Mouse (Mus musculus): ENCODE data around the gene Frmd5. TPM values are rescaled to one million over a fixed set of nuclear protein-coding genes. Genes with fewer than 3 reads are reported as not detected.

The Frmd5 gene
- polyA plus RNA-seq, 1 experiment from 2014 or later = 2.5 TPM

- Histone ChIP-seq H3K4me2 (replicated peaks) (no peak overlapping the region), H3K9me3 (no peaks in the 10 kb centered on the region), H3K9ac (no peak overlapping the region), H3K27ac (no peak overlapping the region), H3K4me3 (replicated peaks) (no peak overlapping the region), H3K36me3 (no peaks in the 10 kb centered on the region), H3K4me1 (replicated peaks) (no peaks in the 10 kb centered on the region), H3K27me3 (replicated peaks) (no peaks in the 10 kb centered on the region)
- WGBS = 64% methylated on average over 4 of the region's 4 CpGs
- no peak for ATAC-seq
These were observed 204.5 kb downstream of the Frmd5 start for GRCm38 (mm10) chr2:121602397-121602796.

- H3K4me1 ChIP-seq (replicated peaks) = no peaks in the 10 kb centered on the region
- no peaks in the 10 kb centered on the region for H3K27me3 ChIP-seq (replicated peaks)
- no peak overlapping the region for H3K9ac ChIP-seq
- no peaks in the 10 kb centered on the region for H3K9me3 ChIP-seq
- no peak overlapping the region for H3K4me2 ChIP-seq (replicated peaks)
- no peak overlapping the region for H3K27ac ChIP-seq
- H3K36me3 ChIP-seq = no peaks in the 10 kb centered on the region
- WGBS = 67% methylated on average over 7 of the region's 7 CpGs
- no peak overlapping the region for H3K4me3 ChIP-seq (replicated peaks)
- ATAC-seq = no peak
These were observed 205.3 kb downstream of the Frmd5 start for GRCm38 (mm10) chr2:121601543-121601942.

GRCm38 (mm10) chr2:121600736-121601135 is 206.2 kb downstream of the Frmd5 start:
- Histone ChIP-seq H3K9me3 (no peaks in the 10 kb centered on the region), H3K4me3 (replicated peaks) (no peak overlapping the region), H3K27me3 (replicated peaks) (no peaks in the 10 kb centered on the region), H3K4me1 (replicated peaks) (no peaks in the 10 kb centered on the region), H3K4me2 (replicated peaks) (no peak overlapping the region), H3K36me3 (no peaks in the 10 kb centered on the region), H3K9ac (no peak overlapping the region), H3K27ac (no peak overlapping the region)
- ATAC-seq = no peak
- WGBS = 87% methylated on average over 8 of the region's 8 CpGs

- no peak for ATAC-seq
- Histone ChIP-seq H3K36me3 (no peaks in the 10 kb centered on the region), H3K9ac (no peak overlapping the region), H3K9me3 (no peaks in the 10 kb centered on the region), H3K4me3 (replicated peaks) (no peak overlapping the region), H3K27me3 (replicated peaks) (no peaks in the 10 kb centered on the region), H3K27ac (no peak overlapping the region), H3K4me1 (replicated peaks) (peaks cover 12% of the 10 kb centered on the region), H3K4me2 (replicated peaks) (no peak overlapping the region)
- WGBS = 65% methylated on average over 7 of the region's 7 CpGs
These were observed 208.6 kb downstream of the Frmd5 start for GRCm38 (mm10) chr2:121598249-121598648.

GRCm38 (mm10) chr2:121596621-121597020 is 210.3 kb downstream of the Frmd5 start:
- no peaks in the 10 kb centered on the region for H3K9me3 ChIP-seq
- peaks cover 12% of the 10 kb centered on the region for H3K4me1 ChIP-seq (replicated peaks)
- ATAC-seq = no peak
- H3K4me3 ChIP-seq (replicated peaks) = no peak overlapping the region
- no peak overlapping the region for H3K4me2 ChIP-seq (replicated peaks)
- no peak overlapping the region for H3K27ac ChIP-seq
- H3K9ac ChIP-seq = no peak overlapping the region
- H3K36me3 ChIP-seq = no peaks in the 10 kb centered on the region
- H3K27me3 ChIP-seq (replicated peaks) = no peaks in the 10 kb centered on the region
- 80% methylated on average over 2 of the region's 2 CpGs for WGBS

- H3K36me3 ChIP-seq = no peaks in the 10 kb centered on the region
- H3K9ac ChIP-seq = no peak overlapping the region
- no peaks in the 10 kb centered on the region for H3K27me3 ChIP-seq (replicated peaks)
- H3K9me3 ChIP-seq = no peaks in the 10 kb centered on the region
- WGBS = 18% methylated on average over 8 of the region's 8 CpGs
- H3K27ac ChIP-seq = no peak overlapping the region; the same call in 1 of the 2 replicates
- ATAC-seq = peak; percentile 66
- H3K4me1 ChIP-seq (replicated peaks) = peaks cover 12% of the 10 kb centered on the region
- H3K4me2 ChIP-seq (replicated peaks) = peak overlapping the region; percentile 37
- no peak overlapping the region for H3K4me3 ChIP-seq (replicated peaks)
These were observed 212.1 kb downstream of the Frmd5 start for GRCm38 (mm10) chr2:121594660-121595291.

- Histone ChIP-seq H3K4me2 (replicated peaks) (peak overlapping the region; percentile 37; the same call in 1 of the 2 replicates), H3K9me3 (no peaks in the 10 kb centered on the region), H3K4me1 (replicated peaks) (peaks cover 12% of the 10 kb centered on the region), H3K9ac (no peak overlapping the region), H3K4me3 (replicated peaks) (no peak overlapping the region), H3K27ac (no peak overlapping the region), H3K27me3 (replicated peaks) (no peaks in the 10 kb centered on the region), H3K36me3 (no peaks in the 10 kb centered on the region)
- 47% methylated on average over 3 of the region's 3 CpGs for WGBS
- ATAC-seq = no peak
These were observed 212.8 kb downstream of the Frmd5 start for GRCm38 (mm10) chr2:121594131-121594530.

- H3K4me2 ChIP-seq (replicated peaks) = no peak overlapping the region
These were observed 218.6 kb downstream of the Frmd5 start for GRCm38 (mm10) chr2:121588309-121588694.

GRCm38 (mm10) chr2:121587523-121588308 is 219.2 kb downstream of the Frmd5 start:
- Histone ChIP-seq H3K27me3 (replicated peaks) (no peaks in the 10 kb centered on the region; the same call in 1 of the 2 replicates), H3K4me3 (replicated peaks) (no peak overlapping the region), H3K4me2 (replicated peaks) (no peak overlapping the region), H3K4me1 (replicated peaks) (0 out of 2 replicates have a peak, but pooled peaks cover 5% of the 10 kb centered on the region), H3K9ac (no peak overlapping the region; the same call in 1 of the 2 replicates), H3K27ac (no peak overlapping the region), H3K9me3 (no peaks in the 10 kb centered on the region), H3K36me3 (no peaks in the 10 kb centered on the region)
- WGBS = 33% methylated on average over 12 of the region's 12 CpGs
- ATAC-seq = no peak; the same call in 1 of the 2 replicates

More at GRCm38 (mm10) chr2:121588309-121588694, 218.6 kb downstream of the Frmd5 start:
- WGBS = 42% methylated on average over 4 of the region's 4 CpGs
- no peaks in the 10 kb centered on the region for H3K36me3 ChIP-seq
- no peak overlapping the region for H3K27ac ChIP-seq
- no peaks in the 10 kb centered on the region for H3K27me3 ChIP-seq (replicated peaks)
- no peaks in the 10 kb centered on the region for H3K9me3 ChIP-seq
- H3K4me1 ChIP-seq (replicated peaks) = 0 out of 2 replicates have a peak, but pooled peaks cover 5% of the 10 kb centered on the region
- no peak overlapping the region for H3K9ac ChIP-seq
- peak; percentile 63 for ATAC-seq
- no peak overlapping the region for H3K4me3 ChIP-seq (replicated peaks)

GRCm38 (mm10) chr2:121584705-121585104 is 222.2 kb downstream of the Frmd5 start:
- Histone ChIP-seq H3K27me3 (replicated peaks) (no peaks in the 10 kb centered on the region; the same call in 1 of the 2 replicates), H3K4me1 (replicated peaks) (0 out of 2 replicates have a peak, but pooled peaks cover 5% of the 10 kb centered on the region), H3K4me2 (replicated peaks) (no peak overlapping the region), H3K27ac (no peak overlapping the region), H3K9me3 (no peaks in the 10 kb centered on the region), H3K4me3 (replicated peaks) (no peak overlapping the region), H3K9ac (no peak overlapping the region; the same call in 1 of the 2 replicates), H3K36me3 (no peaks in the 10 kb centered on the region)
- no peak for ATAC-seq
- WGBS = 46% methylated on average over 5 of the region's 5 CpGs

GRCm38 (mm10) chr2:121583468-121584116 is 223.3 kb downstream of the Frmd5 start:
- 65% methylated on average over 13 of the region's 13 CpGs for WGBS
- Histone ChIP-seq H3K27me3 (replicated peaks) (no peaks in the 10 kb centered on the region; the same call in 1 of the 2 replicates), H3K4me1 (replicated peaks) (0 out of 2 replicates have a peak, but pooled peaks cover 5% of the 10 kb centered on the region), H3K4me3 (replicated peaks) (no peak overlapping the region), H3K9ac (no peak overlapping the region), H3K9me3 (no peaks in the 10 kb centered on the region), H3K27ac (no peak overlapping the region), H3K36me3 (no peaks in the 10 kb centered on the region), H3K4me2 (replicated peaks) (no peak overlapping the region)
- ATAC-seq = no peak

- 81% methylated on average over 13 of the region's 13 CpGs for WGBS
- no peak overlapping the region for H3K27ac ChIP-seq
These were observed 224.0 kb downstream of the Frmd5 start for GRCm38 (mm10) chr2:121582809-121583376.

More at GRCm38 (mm10) chr2:121582809-121583376, 224.0 kb downstream of the Frmd5 start:
- Histone ChIP-seq H3K4me3 (replicated peaks) (no peak overlapping the region), H3K27me3 (replicated peaks) (no peaks in the 10 kb centered on the region; the same call in 1 of the 2 replicates), H3K4me2 (replicated peaks) (no peak overlapping the region), H3K9me3 (no peaks in the 10 kb centered on the region), H3K9ac (no peak overlapping the region), H3K4me1 (replicated peaks) (0 out of 2 replicates have a peak, but pooled peaks cover 3% of the 10 kb centered on the region), H3K36me3 (no peaks in the 10 kb centered on the region)
- no peak for ATAC-seq

Measured in intestine, embryonic 15.5 days (tissue).